Comparison of ENCODE assay signal across 11 mouse cellular contexts in genomic region chr13:108056896-108057295, GRCm38 (mm10). TPM values are rescaled to one million over a fixed set of nuclear protein-coding genes. Genes with fewer than 3 reads are reported as not detected.
A peak's percentile ranks its signal among the peaks of the same experiment; 100 is the strongest.
DNase-seq lines count a peak whose midpoint lies in the region; ATAC-seq and TF ChIP-seq lines count a peak whose summit lies in the region.
"Had no signal": no experiment of that assay in that cellular context is flagged by ENCODE, and none has a peak within 500 bp of the region (broad histone marks: within the 10 kb centered on the region; RNA-seq: fewer than 3 reads in every experiment).

No protein-coding gene starts in this region.

- no peak overlapping the region for H3K4me3 ChIP-seq in heart, postnatal 0 days (ENCODE audit: low read depth, low read length)
- H3K4me3 ChIP-seq in heart, embryonic 11.5 days (ENCODE audit: low read depth, low read length), result no peak overlapping the region
- no peak overlapping the region for H3K4me3 ChIP-seq in hindbrain, embryonic 12.5 days
- H3K4me3 ChIP-seq in forebrain, embryonic 13.5 days, result no peak overlapping the region
- H3K4me3 ChIP-seq: limb, embryonic 15.5 days; midbrain, embryonic 13.5 days; neural tube, embryonic 15.5 days had no signal

- H3K4me2 ChIP-seq in heart, postnatal 0 days (ENCODE audit: low read depth, low read length), result no peak overlapping the region
- H3K4me2 ChIP-seq in heart, embryonic 11.5 days, result no peak overlapping the region
- no peak overlapping the region for H3K4me2 ChIP-seq in hindbrain, embryonic 12.5 days (replicated peaks)
- H3K4me2 ChIP-seq in forebrain, embryonic 13.5 days, result no peak overlapping the region
- H3K4me2 ChIP-seq: limb, embryonic 15.5 days; midbrain, embryonic 13.5 days; neural tube, embryonic 15.5 days had no signal

- TF ChIP-seq CTCF in heart, postnatal 0 days (IDR thresholded peaks at IDR 0.05; ENCODE audit: low read depth), result no peak

- H3K9ac ChIP-seq in heart, postnatal 0 days (replicated peaks; ENCODE audit: low read depth, low read length), result no peak overlapping the region
- no peak overlapping the region for H3K9ac ChIP-seq in heart, embryonic 11.5 days (ENCODE audit: low read depth, low read length)
- H3K9ac ChIP-seq in hindbrain, embryonic 12.5 days, result no peak overlapping the region
- H3K9ac ChIP-seq in forebrain, embryonic 13.5 days, result no peak overlapping the region
- H3K9ac ChIP-seq: limb, embryonic 15.5 days; midbrain, embryonic 13.5 days; neural tube, embryonic 15.5 days had no signal

- DNase-seq in heart, postnatal 0 days (ENCODE audit: low spot score), result no peak
- DNase-seq in right cerebral cortex, adult 18-20 months, result peak; percentile 30
- DNase-seq in right cerebral cortex, postnatal 10 days (ENCODE audit: low spot score in 2 of 2), result no peak
- peak; percentile 16 to 63 for DNase-seq in lung, postnatal 4 days
- peak; percentile 51 to 60 for DNase-seq in thymus, postnatal 36 days

- 42% methylated on average over 3 of the region's 3 CpGs for WGBS in heart, postnatal 0 days
- 63% methylated on average over 3 of the region's 3 CpGs for WGBS in heart, embryonic 11.5 days (ENCODE audit: insufficient replicate concordance)
- 78% methylated on average over 3 of the region's 3 CpGs for WGBS in hindbrain, embryonic 12.5 days
- 83% methylated on average over 3 of the region's 3 CpGs for WGBS in forebrain, embryonic 13.5 days

- H3K36me3 ChIP-seq in heart, postnatal 0 days (replicated peaks; ENCODE audit: control insufficient read depth, insufficient read depth, low read length), result no peaks in the 10 kb centered on the region
- H3K36me3 ChIP-seq in heart, embryonic 11.5 days (ENCODE audit: control insufficient read depth, insufficient read depth, low read length), result no peaks in the 10 kb centered on the region
- H3K36me3 ChIP-seq in hindbrain, embryonic 12.5 days, result peaks cover 2% of the 10 kb centered on the region; the same call in 1 of the 2 replicates
- H3K36me3 ChIP-seq in forebrain, embryonic 13.5 days (ENCODE audit: poor library complexity, severe bottlenecking), result no peaks in the 10 kb centered on the region
- H3K36me3 ChIP-seq: limb, embryonic 15.5 days; midbrain, embryonic 13.5 days; neural tube, embryonic 15.5 days had no signal

- 0 out of 2 replicates have a peak, but pooled peaks cover 6% of the 10 kb centered on the region for H3K4me1 ChIP-seq in heart, postnatal 0 days (ENCODE audit: control insufficient read depth, insufficient read depth)
- no peaks in the 10 kb centered on the region for H3K4me1 ChIP-seq in heart, embryonic 11.5 days (ENCODE audit: control insufficient read depth, insufficient read depth, low read length)
- peaks cover 10% of the 10 kb centered on the region for H3K4me1 ChIP-seq in hindbrain, embryonic 12.5 days
- H3K4me1 ChIP-seq in forebrain, embryonic 13.5 days, result peaks cover 15% of the 10 kb centered on the region
- H3K4me1 ChIP-seq: limb, embryonic 15.5 days; neural tube, embryonic 15.5 days had no signal

- H3K27ac ChIP-seq in heart, postnatal 0 days (ENCODE audit: low read depth), result no peak overlapping the region
- H3K27ac ChIP-seq in heart, embryonic 11.5 days (ENCODE audit: low read depth, low read length), result no peak overlapping the region
- no peak overlapping the region for H3K27ac ChIP-seq in hindbrain, embryonic 12.5 days
- no peak overlapping the region for H3K27ac ChIP-seq in forebrain, embryonic 13.5 days
- H3K27ac ChIP-seq: limb, embryonic 15.5 days; midbrain, embryonic 13.5 days; neural tube, embryonic 15.5 days had no signal

- no peak for TF ChIP-seq EP300 in heart, postnatal 0 days (IDR thresholded peaks at IDR 0.05; ENCODE audit: low read depth)

- peak; percentile 36; the same call in 1 of the 2 replicates for ATAC-seq in heart, postnatal 0 days (ENCODE audit: insufficient read depth, low read depth)
- no peak for ATAC-seq in heart, embryonic 11.5 days (replicated peaks; ENCODE audit: insufficient number of reproducible peaks, low FRiP score, low TSS enrichment)
- ATAC-seq in hindbrain, embryonic 12.5 days (ENCODE audit: low FRiP score), result no peak
- no peak for ATAC-seq in forebrain, embryonic 13.5 days
- ATAC-seq: midbrain, embryonic 13.5 days had no signal

- no peaks in the 10 kb centered on the region for H3K27me3 ChIP-seq in heart, postnatal 0 days (ENCODE audit: control insufficient read depth, insufficient read depth, low read length)
- no peaks in the 10 kb centered on the region for H3K27me3 ChIP-seq in heart, embryonic 11.5 days (ENCODE audit: control insufficient read depth, insufficient read depth, low read length)
- H3K27me3 ChIP-seq in hindbrain, embryonic 12.5 days, result no peaks in the 10 kb centered on the region
- peaks cover 6% of the 10 kb centered on the region; the same call in 1 of the 2 replicates for H3K27me3 ChIP-seq in forebrain, embryonic 13.5 days
- H3K27me3 ChIP-seq: limb, embryonic 15.5 days; midbrain, embryonic 13.5 days; neural tube, embryonic 15.5 days had no signal

- H3K9me3 ChIP-seq in heart, postnatal 0 days (replicated peaks; ENCODE audit: control insufficient read depth, low read length), result no peaks in the 10 kb centered on the region
- H3K9me3 ChIP-seq in heart, embryonic 11.5 days (replicated peaks; ENCODE audit: control insufficient read depth, low read length), result no peaks in the 10 kb centered on the region
- H3K9me3 ChIP-seq in hindbrain, embryonic 12.5 days (replicated peaks), result no peaks in the 10 kb centered on the region
- H3K9me3 ChIP-seq in forebrain, embryonic 13.5 days (replicated peaks), result no peaks in the 10 kb centered on the region
- H3K9me3 ChIP-seq: limb, embryonic 15.5 days; midbrain, embryonic 13.5 days; neural tube, embryonic 15.5 days had no signal

RNA-seq across cellular contexts. Expression of gene Smim15, which starts 12.7 kb away (rescaled TPM):
- 22.5 and 50.7 TPM in 2 replicates for total RNA-seq in heart, postnatal 0 days (2014; rRNA removed; ENCODE audit: low replicate concordance)
- polyA plus RNA-seq in heart, postnatal 0 days (2015; fragmentation: Nextera tagmentation; extraction: Ambion mirVana), result 23.0 and 25.0 TPM in 2 replicates
- 32.3 and 32.7 TPM in 2 replicates for polyA plus RNA-seq in heart, embryonic 11.5 days (2014; fragmentation: Nextera tagmentation; extraction: Ambion mirVana)
- polyA plus RNA-seq in hindbrain, embryonic 12.5 days (2016; fragmentation: Nextera tagmentation; extraction: Ambion mirVana), result 47.4 and 52.7 TPM in 2 replicates
- polyA plus RNA-seq in forebrain, embryonic 13.5 days (2015; fragmentation: Nextera tagmentation; extraction: Ambion mirVana), result 49.1 and 52.6 TPM in 2 replicates

Comparison
In these comparisons a context has a peak if more than half of its experiments do, and no peak if none do; other contexts are left out.
1. DNase-seq: peak in right cerebral cortex, adult 18-20 months (single experiment), lung, postnatal 4 days (2 of 2) and thymus, postnatal 36 days (2 of 2); none in heart, postnatal 0 days (single experiment) and right cerebral cortex, postnatal 10 days (0 of 2).